Mouse (Mus musculus) kidney, postnatal 10 days (tissue): Measurements from ENCODE around the gene Prkab1.

ENCODE experiments used
- DNase-seq: peaks from one replicate; pipeline ENCODE4 v3.0.0; 2021; ENCODE audit warnings: mixed read lengths

The Prkab1 gene

DNA sequence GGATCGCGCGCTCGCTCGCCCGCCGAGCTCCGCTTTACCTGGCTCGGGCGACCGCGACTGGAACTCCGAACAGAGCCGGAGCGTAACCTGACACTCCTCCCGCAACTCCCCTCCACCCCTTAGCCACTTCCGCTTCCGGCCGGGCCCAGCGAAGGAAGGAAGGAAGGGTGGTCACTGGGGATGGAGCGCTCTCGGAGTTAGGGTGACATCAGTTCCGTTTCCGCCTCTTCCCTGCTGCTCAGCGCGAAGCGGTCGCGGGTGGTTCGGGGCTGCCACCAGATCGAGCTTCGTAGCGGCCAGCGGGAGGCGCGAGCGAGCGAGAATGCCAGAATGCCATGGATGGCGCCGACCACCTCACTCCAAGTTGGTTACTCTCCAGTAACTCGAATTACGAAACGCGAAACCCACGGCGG lies at the start of gene Prkab1:
Gene Prkab1, minus strand, starts transcription at position 182 of the 413 bp plus-strand sequence.
- peak; percentile 96 for DNase-seq

DNA sequence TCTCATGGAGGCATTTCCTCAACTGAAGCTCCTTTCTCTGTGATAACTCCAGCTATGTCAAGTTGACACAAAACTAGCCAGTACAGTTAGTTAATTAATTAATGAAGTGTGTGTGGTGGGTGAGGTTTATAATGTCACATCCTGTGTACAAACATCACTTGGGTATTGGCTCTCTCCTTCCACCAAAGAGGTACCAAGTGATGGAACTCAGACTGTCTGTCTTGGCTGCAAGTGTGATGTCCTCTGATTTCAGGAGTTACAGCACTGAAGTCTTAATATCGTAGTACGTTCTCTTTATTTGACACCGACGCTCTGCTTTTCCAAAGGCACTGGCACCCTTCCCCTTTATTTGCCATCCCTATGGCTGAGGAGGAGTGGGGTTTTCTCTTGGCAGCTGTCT lies 45.3 kb upstream of the Prkab1 start:
- no peak for DNase-seq

DNA sequence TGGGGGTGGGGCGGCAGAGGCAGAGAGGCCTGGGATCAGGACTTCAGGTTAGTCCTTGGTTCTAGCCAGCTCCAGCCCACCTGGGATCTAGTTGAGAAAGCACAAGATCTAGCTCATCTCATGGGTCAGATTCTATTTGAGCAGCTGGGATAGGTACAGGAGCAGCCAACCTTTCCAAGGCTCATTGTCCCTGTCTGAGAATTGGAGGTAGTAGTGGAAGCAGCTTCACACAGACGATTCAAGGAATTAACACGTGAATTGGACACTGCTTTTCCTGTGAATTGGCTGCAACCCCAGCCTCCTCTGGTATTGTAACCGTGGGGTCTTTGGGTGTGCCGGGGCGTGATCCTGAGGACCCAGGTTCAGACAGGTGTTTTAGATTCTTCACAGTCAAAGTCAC lies 28.5 kb upstream of the Prkab1 start:
- no peak for DNase-seq

DNA sequence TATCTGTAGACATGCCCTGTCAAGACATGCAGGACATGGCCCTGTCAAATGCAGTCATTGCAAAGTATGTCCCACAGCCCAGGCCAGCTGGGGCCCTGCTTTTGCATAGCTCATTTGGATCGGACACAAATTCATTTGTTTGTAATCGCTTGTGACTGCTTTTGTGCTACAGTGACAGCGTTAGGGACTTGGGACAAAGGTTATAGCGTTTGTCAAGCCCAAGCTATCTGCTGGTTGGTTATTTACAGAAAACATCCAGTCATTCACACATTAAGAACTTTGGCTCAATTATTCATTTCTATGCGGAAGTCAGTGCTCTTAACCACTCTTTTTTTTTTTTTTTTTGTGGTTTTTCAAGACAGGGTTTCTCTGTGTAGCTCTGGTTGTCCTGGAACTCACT lies 27.9 kb upstream of the Prkab1 start:
- DNase-seq = no peak

DNA sequence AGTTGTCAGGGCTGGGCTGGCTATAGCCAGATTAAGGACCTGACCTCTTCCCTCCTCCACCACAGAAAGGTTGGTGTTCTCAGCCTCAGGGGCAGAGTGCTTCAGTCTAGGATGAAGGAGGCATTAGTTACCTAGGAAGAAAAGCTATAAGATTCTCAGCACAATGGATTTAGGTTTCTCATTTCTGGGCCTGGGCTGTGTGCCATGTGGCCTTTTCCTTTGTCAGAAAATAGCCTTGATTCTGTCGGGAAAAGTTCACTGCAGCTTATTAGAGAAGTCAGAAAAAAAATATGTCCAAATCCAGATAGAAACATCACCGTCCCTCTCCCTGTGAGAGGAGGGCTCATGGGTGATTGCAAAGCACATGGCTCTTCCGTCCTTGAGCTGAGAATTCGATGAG lies 25.5 kb upstream of the Prkab1 start:
- no peak for DNase-seq

DNA sequence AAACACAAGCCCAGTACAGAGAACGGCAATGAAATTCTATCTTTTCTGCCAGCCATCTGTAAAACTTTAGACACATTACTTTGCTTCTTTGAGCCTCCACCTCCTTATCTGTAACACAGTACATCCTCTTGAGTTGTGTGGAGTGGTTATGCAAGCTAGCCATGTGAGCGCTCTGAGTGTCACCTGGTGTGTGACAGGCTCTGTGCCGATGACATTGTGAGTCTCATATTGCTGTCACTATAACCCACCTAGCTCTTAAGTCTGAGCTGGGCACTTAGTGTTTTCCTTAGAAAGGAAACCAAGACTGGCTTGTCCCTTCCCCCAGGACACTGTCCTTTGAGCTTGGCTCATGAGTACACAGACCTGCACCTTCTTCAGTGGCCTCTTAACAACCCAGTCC lies 24.0 kb upstream of the Prkab1 start:
- DNase-seq = no peak

DNA sequence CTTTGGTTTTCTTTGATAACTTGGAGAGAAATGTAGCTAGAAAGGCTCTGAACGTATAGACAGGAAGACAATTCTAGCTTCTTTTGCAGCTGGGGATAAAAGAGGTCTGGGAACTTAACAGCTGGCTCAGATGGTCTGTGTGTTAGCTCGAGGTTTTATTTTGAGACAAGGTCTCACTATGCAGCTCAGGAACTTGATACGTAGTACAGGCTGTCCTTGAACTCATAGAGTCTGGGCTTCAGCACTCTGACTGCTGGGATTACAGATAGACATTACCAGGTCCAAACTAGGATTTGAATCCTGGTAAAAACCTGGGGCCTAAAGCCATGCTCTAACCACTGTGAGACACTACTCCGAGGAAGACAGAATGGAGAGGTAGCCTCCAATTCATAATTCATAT lies 21.9 kb upstream of the Prkab1 start:
- no peak for DNase-seq

DNA sequence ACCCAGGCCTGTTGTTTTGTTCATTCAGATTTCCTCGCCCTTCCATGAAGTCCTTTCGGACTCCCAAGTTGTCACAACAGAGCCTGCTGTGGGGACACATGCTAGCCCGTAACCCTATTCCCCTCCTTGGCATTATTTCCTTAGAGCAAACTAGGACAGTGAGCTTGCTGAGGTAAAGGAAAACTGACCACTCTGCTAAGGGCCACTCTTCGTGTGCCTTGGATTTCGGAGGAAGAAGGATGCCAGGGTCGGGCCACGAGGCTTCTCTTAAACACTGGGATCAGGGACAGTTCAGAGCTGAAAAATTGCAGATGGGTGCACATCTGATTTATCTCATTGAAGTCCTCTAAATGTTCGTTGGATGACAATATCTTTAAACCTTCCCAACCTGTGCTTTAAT lies 21.3 kb upstream of the Prkab1 start:
- no peak for DNase-seq

DNA sequence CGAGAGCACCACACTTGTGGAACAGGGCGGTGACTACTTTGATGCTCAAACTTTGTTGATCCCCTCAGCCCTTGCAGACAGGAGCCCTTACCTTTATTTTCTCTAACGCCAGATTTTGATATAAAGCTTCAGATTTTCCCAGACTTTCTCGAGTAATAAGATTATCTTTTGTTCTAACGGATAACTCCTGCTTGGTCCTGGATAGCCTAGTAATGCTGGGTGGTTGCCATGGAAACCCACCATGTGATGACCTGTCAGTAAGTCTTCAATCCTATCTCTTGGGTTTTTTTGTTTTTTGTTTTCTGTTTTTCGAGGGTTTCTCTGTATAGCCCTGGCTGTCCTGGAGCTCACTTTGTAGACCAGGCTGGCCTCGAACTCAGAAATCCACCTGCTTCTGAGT lies 17.9 kb upstream of the Prkab1 start:
- DNase-seq = no peak

DNA sequence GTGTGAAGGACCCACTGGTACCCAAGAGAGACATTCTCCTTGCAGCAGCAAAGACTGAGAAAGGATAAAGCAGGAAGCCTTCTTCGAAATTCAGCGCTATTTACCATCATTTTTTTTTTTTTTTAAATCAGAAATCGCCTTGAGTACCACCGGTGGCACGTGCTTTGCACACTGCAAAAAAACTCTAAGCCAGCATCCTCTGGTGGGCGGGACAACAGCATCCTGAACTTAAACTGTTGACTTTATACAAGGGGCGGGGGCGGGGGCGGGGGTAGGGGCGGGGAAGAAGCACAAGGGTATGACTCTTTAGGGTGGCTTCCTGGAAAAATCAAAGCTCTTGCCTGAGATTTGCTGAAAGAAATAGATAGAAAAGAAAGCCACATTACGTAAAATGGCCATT lies 15.4 kb upstream of the Prkab1 start:
- DNase-seq = no peak

DNA sequence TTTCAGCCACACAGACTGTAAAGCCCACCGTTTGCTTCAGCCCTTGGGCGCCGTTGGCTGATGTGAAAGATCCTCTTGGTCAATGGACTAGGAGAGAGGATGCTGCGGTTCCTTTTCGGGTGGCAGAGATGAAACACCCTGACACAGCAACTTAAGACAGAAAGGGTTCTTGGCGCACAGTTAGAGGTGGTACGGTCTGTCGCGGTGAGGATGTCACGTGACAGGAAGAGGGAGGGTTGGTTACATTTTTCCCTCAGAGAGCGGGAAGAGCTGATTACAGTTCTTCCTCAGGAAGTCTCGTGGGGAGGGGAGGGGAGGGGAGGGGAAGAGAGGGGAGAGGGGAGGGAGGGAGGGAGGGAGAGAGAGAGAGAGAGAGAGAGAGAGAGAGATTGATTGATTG lies 13.4 kb upstream of the Prkab1 start:
- no peak for DNase-seq

DNA sequence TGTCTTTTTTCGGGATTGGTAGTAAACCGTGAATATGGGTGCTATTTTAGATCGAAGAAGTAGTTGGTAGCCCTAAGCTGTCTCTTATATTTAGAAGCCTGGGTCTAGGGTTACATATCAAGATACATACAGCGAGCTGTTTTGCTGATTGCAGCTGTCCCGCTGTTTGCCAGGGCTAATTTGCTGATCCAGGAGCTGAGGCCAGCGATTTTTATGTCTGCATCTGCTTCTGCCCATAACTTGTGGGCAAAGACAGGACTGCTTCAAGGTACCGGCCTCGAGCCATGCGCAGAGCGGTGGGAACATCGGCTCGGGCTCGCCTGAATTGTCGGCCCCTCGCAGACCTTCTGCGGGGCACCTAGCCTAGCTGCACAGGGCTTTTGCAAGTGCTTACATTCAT lies 12.2 kb upstream of the Prkab1 start:
- no peak for DNase-seq

DNA sequence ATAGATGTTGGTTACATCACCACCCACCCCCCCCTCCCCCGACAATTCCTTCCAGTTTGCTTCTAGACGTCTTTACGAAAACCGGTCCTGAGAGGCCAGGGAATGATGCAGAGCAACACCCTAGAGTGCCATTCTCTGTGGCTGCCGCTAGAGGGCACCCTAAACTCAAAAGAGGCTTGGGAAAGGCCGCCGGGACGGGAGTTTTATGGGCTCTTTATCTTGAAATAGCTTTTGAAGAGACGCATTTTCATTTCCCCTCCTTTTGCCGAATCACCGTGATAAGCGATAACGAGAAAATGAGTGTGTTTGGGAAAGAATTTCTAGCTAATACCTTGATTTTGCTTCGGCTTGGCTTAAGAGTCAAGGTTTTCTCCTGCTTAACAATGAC lies 6.9 kb upstream of the Prkab1 start:
- peak; percentile 83 for DNase-seq

DNA sequence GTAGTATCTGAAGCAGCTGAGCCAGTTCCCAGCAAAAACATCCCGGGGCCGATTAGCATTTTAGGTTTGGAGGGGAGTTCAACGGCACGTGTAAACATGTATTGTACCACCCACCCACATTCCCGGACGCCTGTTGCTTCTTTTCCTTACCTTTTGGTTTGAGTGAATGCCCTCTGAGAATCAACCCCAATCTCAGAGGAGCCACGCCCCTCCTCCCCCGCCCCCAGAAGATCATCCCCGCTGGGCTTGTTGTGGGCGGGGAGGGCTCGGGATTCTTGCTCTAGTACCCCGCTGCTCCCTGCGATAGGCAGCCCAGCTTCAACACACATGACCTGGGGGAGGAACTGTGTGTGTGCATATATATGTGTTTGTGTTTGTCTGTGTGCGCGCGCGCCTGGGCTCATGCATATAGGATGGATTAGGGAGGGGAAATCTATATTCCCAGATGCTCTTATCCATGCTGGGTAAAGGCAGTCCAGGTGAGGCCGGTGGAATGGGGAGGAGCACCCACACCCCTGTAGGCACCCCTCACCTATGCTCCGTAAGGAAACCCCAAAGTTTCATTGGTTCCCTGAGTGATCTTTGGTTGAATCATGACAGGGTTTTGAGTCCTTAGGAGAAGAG lies 6.4 kb upstream of the Prkab1 start:
- DNase-seq = peak; percentile 8

DNA sequence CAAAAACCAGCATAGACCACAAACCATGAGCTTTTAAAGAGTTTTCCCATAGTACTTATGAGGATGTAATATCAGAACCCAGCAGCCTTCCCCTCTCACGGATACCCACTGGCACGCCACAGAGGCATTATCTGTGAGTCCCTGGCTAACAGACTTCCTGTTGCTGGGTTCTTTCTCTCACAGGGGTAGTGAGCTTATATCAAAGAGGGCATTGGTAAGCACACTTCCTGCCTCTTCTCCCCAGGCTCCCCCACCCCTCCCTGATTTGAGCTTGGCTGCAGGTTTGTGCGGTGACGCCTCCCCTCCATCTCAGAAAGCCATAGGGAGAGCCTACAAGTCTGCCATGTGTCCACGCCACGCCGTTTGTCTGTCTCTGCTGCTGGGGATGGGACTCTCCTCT lies 4.8 kb upstream of the Prkab1 start:
- DNase-seq = no peak

DNA sequence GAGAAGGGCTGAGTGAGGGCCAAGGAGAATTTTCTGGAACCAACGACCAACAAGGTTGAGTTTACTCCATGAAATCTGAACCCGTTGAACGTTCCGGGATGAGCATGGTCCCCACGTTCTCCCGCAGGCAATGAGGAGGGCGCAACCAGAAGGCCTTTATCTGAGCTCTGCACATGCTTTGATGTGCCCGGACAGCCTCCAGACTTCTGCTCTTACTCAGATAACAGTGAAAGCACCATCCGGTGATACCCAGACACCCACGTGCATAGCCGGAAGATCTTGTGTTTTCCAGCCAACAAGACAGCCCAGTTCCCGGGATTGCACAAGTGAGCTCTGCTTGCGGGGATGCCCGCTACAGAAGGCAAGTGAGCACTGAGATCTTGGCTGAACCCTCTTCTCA lies 2.3 kb upstream of the Prkab1 start:
- DNase-seq = no peak

DNA sequence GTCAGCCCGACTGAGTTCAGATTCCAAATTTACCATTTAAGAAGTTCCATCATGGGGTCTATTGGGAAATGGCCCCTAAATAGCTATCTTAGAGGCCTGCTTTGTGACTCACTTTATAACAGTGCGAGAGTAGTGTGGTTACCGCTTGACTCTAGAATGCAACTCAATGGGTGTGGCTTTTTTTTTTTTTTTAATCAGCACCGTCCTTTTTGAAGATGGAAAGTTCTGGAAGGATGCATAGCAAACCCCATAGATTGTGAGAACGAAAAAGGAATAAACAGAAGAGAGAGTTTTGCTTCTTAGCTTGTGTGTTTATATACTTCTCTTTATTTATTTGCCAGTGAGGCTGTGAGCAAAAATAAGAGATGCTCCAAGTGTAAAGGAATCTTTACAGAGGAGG lies 1.8 kb upstream of the Prkab1 start:
- no peak for DNase-seq

DNA sequence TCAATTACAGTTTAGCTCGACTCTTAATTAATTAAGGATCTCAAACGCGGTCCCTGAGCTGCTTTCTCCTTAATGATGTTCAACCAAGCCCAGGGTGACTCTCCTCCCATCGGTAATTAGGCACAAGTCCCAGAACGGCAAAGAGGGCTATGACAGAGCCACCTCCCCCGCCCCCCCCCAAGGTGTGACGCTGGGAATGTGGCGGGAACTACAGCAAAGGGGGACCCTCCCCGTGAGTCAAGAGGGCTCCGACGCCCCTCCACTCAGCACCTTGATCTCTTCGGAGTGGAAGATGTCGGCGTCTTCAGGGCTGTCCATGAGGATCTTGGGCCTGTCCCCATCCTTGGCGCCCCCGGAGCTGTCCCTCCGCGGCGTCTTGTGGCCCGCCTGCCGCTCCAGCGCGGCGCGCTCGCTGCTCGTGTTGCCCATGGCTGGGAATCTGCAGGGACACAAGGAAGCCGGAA lies 455 bp downstream of the Prkab1 start:
- no peak for DNase-seq

DNA sequence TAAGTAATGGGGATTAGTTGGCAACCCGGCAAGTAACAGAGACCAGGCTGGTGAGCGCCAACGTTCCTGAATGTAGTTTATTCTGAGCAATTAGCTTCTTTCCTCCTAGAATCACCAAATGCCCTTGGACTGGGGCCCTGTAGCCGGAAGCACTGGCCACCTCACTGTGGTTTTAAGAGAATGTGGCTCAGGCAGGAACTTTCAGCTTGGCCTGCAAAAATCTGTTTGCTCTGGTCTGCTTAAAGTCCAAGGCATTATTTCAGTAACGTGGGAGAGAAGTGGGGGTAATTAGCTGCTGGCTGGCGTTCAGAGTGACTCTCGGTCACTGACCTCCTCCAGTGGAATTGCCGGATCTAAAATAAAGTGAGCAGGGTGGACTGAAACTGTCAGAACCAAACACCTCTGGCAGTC lies 1.1 kb downstream of the Prkab1 start:
- DNase-seq = peak; percentile 59

DNA sequence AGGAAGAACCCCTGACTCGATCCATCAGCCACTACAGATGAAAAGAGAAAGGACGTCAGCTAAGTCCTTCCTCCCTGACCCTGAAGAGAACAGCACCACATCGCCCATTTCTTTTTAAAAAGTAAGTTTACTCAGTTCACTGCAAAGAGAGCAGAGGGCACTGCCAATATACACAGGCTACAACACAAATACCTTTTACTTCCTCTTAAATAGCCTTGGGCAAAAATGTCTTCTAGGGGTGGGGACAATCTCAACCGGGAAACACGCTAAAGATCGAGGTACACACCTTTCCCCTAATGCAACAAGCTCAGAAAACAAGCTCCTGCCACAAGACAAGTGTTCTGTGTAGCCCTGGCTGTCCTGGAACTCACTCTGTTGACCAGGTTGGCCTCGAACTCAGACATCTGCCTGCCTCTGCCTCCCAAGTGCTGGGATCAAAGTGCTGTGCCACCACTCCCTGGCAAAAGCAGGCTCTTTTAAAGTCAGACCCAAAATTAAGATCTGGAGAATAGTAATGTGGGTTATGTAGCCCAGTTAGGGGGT lies 1.6 kb downstream of the Prkab1 start:
- DNase-seq = no peak

DNA sequence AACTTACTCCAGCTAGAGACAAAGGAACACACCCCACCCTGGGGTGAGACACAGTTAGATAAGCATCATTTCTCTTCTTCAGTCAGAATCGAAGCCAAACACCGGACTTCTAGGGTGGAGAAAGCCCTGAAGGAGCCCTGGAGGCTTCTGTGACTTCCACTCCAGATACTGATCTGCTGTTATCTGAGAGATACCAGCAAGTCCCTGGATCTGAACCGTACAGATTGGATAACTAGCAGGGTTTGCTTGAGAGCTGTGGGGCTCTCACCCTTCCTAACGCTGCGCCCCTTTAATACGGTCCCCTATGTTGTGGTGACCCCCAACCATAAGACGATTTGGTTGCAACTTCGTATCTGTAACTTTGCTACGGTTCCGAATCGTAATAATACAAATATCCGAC lies 2.2 kb downstream of the Prkab1 start:
- no peak for DNase-seq

DNA sequence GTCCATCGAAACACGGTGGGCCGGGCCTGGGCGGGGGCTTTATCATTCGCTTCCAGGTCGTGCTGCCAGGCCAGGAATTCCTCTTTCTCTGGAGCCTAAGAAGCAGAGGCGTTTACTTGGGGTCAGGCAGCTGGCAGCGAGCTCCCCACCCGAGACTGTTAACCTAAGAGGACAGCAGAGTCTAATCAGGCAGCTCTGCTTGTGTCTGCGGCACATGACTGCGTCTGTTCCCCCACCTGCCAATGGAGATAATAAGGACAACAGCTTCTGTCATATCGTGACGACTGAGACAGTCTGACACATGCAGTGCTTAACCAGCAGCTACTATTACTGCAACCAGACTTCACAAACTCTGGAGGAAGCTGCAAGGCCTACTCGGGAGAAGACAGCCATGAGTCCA lies 2.8 kb downstream of the Prkab1 start:
- DNase-seq = peak; percentile 5

DNA sequence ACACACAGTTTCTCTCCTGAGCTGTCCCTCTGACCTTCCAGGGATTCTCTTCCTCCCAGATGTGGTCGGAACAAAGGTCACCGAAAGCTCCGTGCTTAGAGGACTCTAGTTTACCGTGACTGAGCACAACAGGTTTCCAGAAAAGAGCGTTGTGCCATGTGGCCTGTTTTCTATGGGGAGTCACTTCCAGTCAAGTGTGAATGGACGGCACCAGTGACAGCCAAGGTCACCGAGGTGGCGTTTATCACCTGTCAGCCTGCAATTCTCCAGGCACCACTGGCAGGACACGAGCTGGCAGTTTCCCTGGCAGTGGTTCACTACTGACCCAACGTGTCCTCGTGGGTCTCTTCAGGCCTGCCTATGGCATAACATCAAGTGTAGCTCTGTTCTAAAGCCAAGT lies 4.9 kb downstream of the Prkab1 start:
- DNase-seq = peak; percentile 48

DNA sequence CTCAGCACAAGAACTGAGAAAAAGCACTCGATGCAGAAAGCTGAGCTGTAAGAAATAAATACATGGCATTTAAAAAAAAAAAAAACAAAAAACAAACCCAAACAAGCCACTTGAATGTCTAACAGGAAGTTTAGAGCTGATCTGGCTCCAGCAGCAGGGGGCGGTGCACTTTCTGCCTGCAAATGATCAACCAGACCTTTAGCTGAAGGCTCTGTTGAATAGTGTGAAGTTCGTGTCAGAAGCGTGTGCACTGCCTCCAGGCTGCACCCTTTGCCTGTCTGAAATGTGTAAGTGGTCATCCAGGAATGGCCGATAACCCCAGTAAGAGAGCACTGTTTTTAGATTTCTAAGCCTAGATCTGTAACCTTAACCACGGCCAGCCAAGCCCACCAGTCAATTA lies 5.5 kb downstream of the Prkab1 start:
- DNase-seq = peak; percentile 78

DNA sequence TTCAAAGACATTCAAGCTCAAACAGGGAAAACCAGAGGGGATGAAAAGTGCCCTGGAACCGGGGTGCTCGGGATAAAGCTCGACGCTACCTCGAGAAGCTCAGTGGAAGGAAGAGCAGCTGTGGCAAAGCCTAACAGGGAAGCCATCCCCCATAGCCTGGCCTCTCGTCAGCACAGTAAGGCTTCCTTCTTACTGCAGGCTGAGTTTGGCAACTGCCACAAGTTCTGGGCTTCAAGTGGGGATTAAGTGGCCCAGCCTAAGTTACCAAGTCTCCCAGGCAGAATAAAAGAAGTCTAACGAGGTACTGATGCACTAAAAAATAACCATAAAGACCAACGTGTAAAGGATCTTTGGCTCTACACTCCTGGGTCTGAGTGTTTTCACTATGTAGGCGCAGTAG lies 6.1 kb downstream of the Prkab1 start:
- DNase-seq = no peak
